Mouse (Mus musculus) CH12.LX (cell line): Measurements from ENCODE around the gene Mpzl2. TPM values are rescaled to one million over a fixed set of nuclear protein-coding genes. Genes with fewer than 3 reads are reported as not detected.

Experiments used
- DNase-seq: peaks from one replicate; pipeline ENCODE4 v3.0.0-alpha.2; 2013; ENCODE audit errors: extremely low read depth
- H3K27ac ChIP-seq: 2 replicates; pipeline ENCODE4 v1.5.1; 2012; ENCODE audit warnings: low read depth, mild to moderate bottlenecking, control low read depth, moderate library complexity; ENCODE audit not compliant: insufficient read depth
- H3K27me3 ChIP-seq: replicated peaks from 2 replicates; pipeline ENCODE3; 2012; ENCODE audit warnings: inconsistent platforms
- H3K36me3 ChIP-seq, 2 experiments: replicated peaks in 1 of 2; 2 replicates each; pipeline versions ENCODE3 to v1.6.1; 2012; ENCODE audit warnings: inconsistent platforms in 1 of 2, low read length in 1 of 2, mild to moderate bottlenecking in 1 of 2, mixed read lengths in 1 of 2, moderate library complexity in 1 of 2; ENCODE audit not compliant: control insufficient read depth in 1 of 2, insufficient read depth in 1 of 2
- H3K4me1 ChIP-seq, 2 experiments: 2 replicates each; pipeline ENCODE4 v1.6.1; 2012; ENCODE audit warnings: inconsistent platforms in 1 of 2, moderate library complexity in 1 of 2; ENCODE audit not compliant: insufficient read depth in 2 of 2, control insufficient read depth in 1 of 2
- H3K4me2 ChIP-seq: 2 replicates; pipeline ENCODE4 v1.6.1; 2012; ENCODE audit warnings: low read depth, mild to moderate bottlenecking, control low read depth; ENCODE audit not compliant: poor library complexity, insufficient read depth, severe bottlenecking
- H3K4me3 ChIP-seq, 3 experiments: fragments of 150-350 bp in 1 of 3; sonication (generic) in 1 of 3; replicated peaks in 1 of 3; 2 replicates each; pipeline versions ENCODE3 to v1.5.1; 2011 to 2012; ENCODE audit warnings: low read depth in 2 of 3, low read length in 2 of 3, mild to moderate bottlenecking in 2 of 3, moderate library complexity in 2 of 3, control low read depth in 1 of 3, improper control_type of control experiment in 1 of 3, inconsistent platforms in 1 of 3, mixed read lengths in 1 of 3; ENCODE audit not compliant: poor library complexity in 1 of 3
- H3K79me2 ChIP-seq: replicated peaks from 2 replicates; pipeline ENCODE4 v1.6.1; 2012; ENCODE audit warnings: mild to moderate bottlenecking, moderate library complexity; ENCODE audit not compliant: control insufficient read depth, poor library complexity, insufficient read depth, severe bottlenecking; ENCODE audit errors: extremely low read depth
- H3K9ac ChIP-seq: 2 replicates; pipeline ENCODE4 v1.6.1; 2012; ENCODE audit warnings: low read depth, mild to moderate bottlenecking, control low read depth, moderate library complexity; ENCODE audit not compliant: insufficient read depth
- H3K9me3 ChIP-seq: replicated peaks from 2 replicates; pipeline ENCODE3; 2012; ENCODE audit warnings: low read length, inconsistent platforms, mixed read lengths
- BHLHE40 ChIP-seq: IDR thresholded peaks from 2 replicates; pipeline ENCODE4 v1.6.1; 2011; ENCODE audit warnings: mild to moderate bottlenecking, low read depth, low read length, improper control_type of control experiment
- CTCF ChIP-seq, 2 experiments: IDR thresholded peaks in 1 of 2; conservative IDR thresholded peaks in 1 of 2; 2 replicates each; pipeline ENCODE4 v1.5.1; 2011 to 2012; ENCODE audit warnings: low read depth in 2 of 2, low read length in 2 of 2, improper control_type of control experiment in 1 of 2, inconsistent platforms in 1 of 2, mild to moderate bottlenecking in 1 of 2, moderate library complexity in 1 of 2
- E2F4 ChIP-seq: IDR thresholded peaks from 2 replicates; pipeline ENCODE4 v1.6.1; 2011; ENCODE audit warnings: low read depth, low read length, improper control_type of control experiment; ENCODE audit not compliant: insufficient replicate concordance
- ELF1 ChIP-seq: IDR thresholded peaks from 2 replicates; pipeline ENCODE4 v1.6.1; 2014; ENCODE audit warnings: low read depth, mild to moderate bottlenecking, inconsistent platforms, low read length, improper control_type of control experiment
- EP300 ChIP-seq: IDR thresholded peaks from 2 replicates; pipeline ENCODE4 v1.6.1; 2011; ENCODE audit warnings: low read length, improper control_type of control experiment
- GABPA ChIP-seq: IDR thresholded peaks from 2 replicates; pipeline ENCODE4 v1.6.1; 2012; ENCODE audit warnings: low read depth, low read length, improper control_type of control experiment, inconsistent platforms; ENCODE audit not compliant: insufficient replicate concordance
- HCFC1 ChIP-seq: IDR thresholded peaks from 2 replicates; pipeline ENCODE4 v1.6.1; 2012; ENCODE audit warnings: low read depth, mild to moderate bottlenecking, inconsistent platforms, low read length, improper control_type of control experiment
- JUND ChIP-seq: conservative IDR thresholded peaks from 2 replicates; pipeline ENCODE4 v1.6.1; 2011; ENCODE audit warnings: low read depth, low read length, improper control_type of control experiment
- MXI1 ChIP-seq: IDR thresholded peaks from 2 replicates; pipeline ENCODE4 v1.6.1; 2011; ENCODE audit warnings: mild to moderate bottlenecking, low read depth, low read length, improper control_type of control experiment
- POLR2A ChIP-seq: IDR thresholded peaks from 2 replicates; pipeline ENCODE4 v1.6.1; 2011; ENCODE audit warnings: low read depth, mild to moderate bottlenecking, improper control_type of control experiment, low read length
- POLR2AphosphoS2 ChIP-seq: IDR thresholded peaks from 2 replicates; pipeline ENCODE4 v1.6.1; 2011; ENCODE audit warnings: low read depth, low read length, improper control_type of control experiment
- RAD21 ChIP-seq: IDR thresholded peaks from 2 replicates; pipeline ENCODE4 v1.6.1; 2011; ENCODE audit warnings: low read depth, mild to moderate bottlenecking, low read length, improper control_type of control experiment, moderate library complexity
- RCOR1 ChIP-seq: conservative IDR thresholded peaks from 2 replicates; pipeline ENCODE4 v1.6.1; 2012; ENCODE audit warnings: low read depth, mild to moderate bottlenecking, inconsistent platforms, low read length, improper control_type of control experiment
- SMC3 ChIP-seq: IDR thresholded peaks from 2 replicates; pipeline ENCODE4 v1.6.1; 2011; ENCODE audit warnings: low read depth, low read length, improper control_type of control experiment
- TBP ChIP-seq: conservative IDR thresholded peaks from 2 replicates; pipeline ENCODE4 v1.6.1; 2011; ENCODE audit warnings: low read depth, low read length, improper control_type of control experiment
- UBTF ChIP-seq: IDR thresholded peaks from 2 replicates; pipeline ENCODE4 v1.6.1; 2012; ENCODE audit warnings: low read depth, mild to moderate bottlenecking, inconsistent platforms, low read length, improper control_type of control experiment, moderate library complexity
- USF2 ChIP-seq: conservative IDR thresholded peaks from 2 replicates; pipeline ENCODE4 v1.6.1; 2011; ENCODE audit warnings: low read depth, low read length, improper control_type of control experiment
- ZC3H11A ChIP-seq: IDR thresholded peaks from 2 replicates; pipeline ENCODE4 v1.6.1; 2012; ENCODE audit warnings: low read depth, mild to moderate bottlenecking, inconsistent platforms, low read length, improper control_type of control experiment
- ZNF384 ChIP-seq: IDR thresholded peaks from 2 replicates; pipeline ENCODE4 v1.6.1; 2012; ENCODE audit warnings: low read depth, low read length, improper control_type of control experiment, inconsistent platforms
- dilution Hi-C: fragments of 300-500 bp; cut with MboI; formaldehyde crosslinking; loops from 2 replicates; pipeline ENCODE4 v1.14.3; 2020; ENCODE audit warnings: low sequenced_read_pairs; ENCODE audit not compliant: extremely low pct_unique_long_range_greater_than_20kb, extremely low pct_ligation_motif_present
- in situ Hi-C: fragments of 300-500 bp; cut with MboI; formaldehyde crosslinking; loops from 3 replicates; pipeline ENCODE4 v1.14.3; 2019; ENCODE audit warnings: low sequenced_read_pairs, low pct_ligation_motif_present, low pct_unique_long_range_greater_than_20kb, mixed read lengths
- polyA plus RNA-seq: library from polyadenylated mRNA; unstranded; fragments of >175 nt; gene quantifications from 2 replicates; pipeline ENCODE4 v1.2.1, GENCODE M21; 2012; ENCODE audit warnings: low read depth; ENCODE audit not compliant: insufficient read length
- total RNA-seq, 2 experiments: library from RNA; depleted of rRNA; stranded (reverse); fragments of 300-350 nt in 1 of 2; fragments of >200 nt in 1 of 2; gene quantifications; 2 replicates each; pipeline ENCODE4 v1.2.3; 2012 to 2014

Gene Mpzl2
- total and polyA plus RNA-seq, 3 experiments = 0.27 to 0.36 (median 0.30) TPM

- H3K4me2 ChIP-seq = no peak overlapping the region
- TF ChIP-seq E2F4 (no peak), CTCF (conservative IDR thresholded peaks at IDR 0.05 in 1 of 2, IDR thresholded peaks at IDR 0.05 in 1 of 2; ENCODE audit: low read depth in 2 of 2, low read length in 2 of 2) (peak; percentile 41 to 69; a peak in 2 of 4 replicates), BHLHE40 (no peak), GABPA (no peak), USF2 (no peak), ELF1 (no peak), RCOR1 (no peak), ZNF384 (no peak), UBTF (no peak), JUND (no peak), RAD21 (peak; percentile 67), POLR2AphosphoS2 (no peak), POLR2A (no peak), EP300 (no peak), MXI1 (no peak), TBP (no peak), ZC3H11A (no peak), SMC3 (peak; percentile 72), HCFC1 (no peak)
- TF ChIP-seq, all 38 proteins: peak for 3
- Histone ChIP-seq H3K36me3 (no peaks in the 10 kb centered on the region), H3K4me3 (no peak overlapping the region), H3K9me3 (no peaks in the 10 kb centered on the region), H3K79me2 (no peaks in the 10 kb centered on the region), H3K9ac (no peak overlapping the region), H3K4me1 (peaks cover 14 to 22% of the 10 kb centered on the region in 2 experiments), H3K27ac (no peak overlapping the region), H3K27me3 (no peaks in the 10 kb centered on the region)
- dilution Hi-C loops (no loop called here), in situ Hi-C loops (loop anchor here (5.0 kb wide), 1 partner anchor 64 kb away; no protein-coding TSS in a partner anchor)
- DNase-seq = no peak
Observed at GRCm38 (mm10) chr9:45090811-45091210, 51.2 kb downstream of the Mpzl2 start.

DNA sequence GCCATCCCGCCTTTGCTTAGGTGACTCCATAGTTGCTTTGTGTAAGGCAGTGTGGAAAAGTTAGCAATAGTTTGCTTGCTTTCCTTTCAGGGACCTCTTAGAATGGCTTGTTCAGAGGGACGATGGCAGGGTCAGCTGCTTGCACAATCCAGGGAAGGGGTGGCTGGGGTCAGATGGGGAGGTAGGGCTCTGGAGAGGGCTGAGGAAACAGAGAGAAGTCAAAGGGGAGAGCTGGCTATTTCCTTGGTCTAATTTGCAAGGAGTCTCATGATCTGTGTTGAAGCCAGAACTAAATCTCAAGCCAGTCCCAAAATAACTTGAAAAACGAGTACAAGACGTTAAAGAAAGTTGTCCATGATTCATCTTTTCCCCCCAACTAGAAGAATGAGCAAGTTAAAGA is 53.0 kb downstream of the Mpzl2 start:
- H3K79me2 ChIP-seq = no peaks in the 10 kb centered on the region
- no peak overlapping the region for H3K4me3 ChIP-seq
- no peaks in the 10 kb centered on the region for H3K36me3 ChIP-seq
- no peaks in the 10 kb centered on the region for H3K27me3 ChIP-seq
- H3K9me3 ChIP-seq = no peaks in the 10 kb centered on the region
- TF ChIP-seq HCFC1 (no peak), JUND (0 out of 2 replicates have a peak, but pooled peaks have one; percentile 14)
- TF ChIP-seq, all 38 proteins: peak for 1
- DNase-seq = no peak
- in situ Hi-C loops = loop anchor here (5.0 kb wide), 1 partner anchor 65 kb away; no protein-coding TSS in a partner anchor
- H3K9ac ChIP-seq = no peak overlapping the region
- dilution Hi-C loops = no loop called here
- no peak overlapping the region for H3K27ac ChIP-seq
- no peak overlapping the region for H3K4me2 ChIP-seq
- H3K4me1 ChIP-seq = peaks cover 6 to 11% of the 10 kb centered on the region in 2 experiments; a peak in 3 of 4 replicates
